Mouse (Mus musculus): ENCODE data around the gene Vwa2. TPM values are rescaled to one million over a fixed set of nuclear protein-coding genes. Genes with fewer than 3 reads are reported as not detected.

Gene Vwa2
- total RNA-seq, 2 experiments from 2014 or later = 0.27 to 0.31 TPM

DNA sequence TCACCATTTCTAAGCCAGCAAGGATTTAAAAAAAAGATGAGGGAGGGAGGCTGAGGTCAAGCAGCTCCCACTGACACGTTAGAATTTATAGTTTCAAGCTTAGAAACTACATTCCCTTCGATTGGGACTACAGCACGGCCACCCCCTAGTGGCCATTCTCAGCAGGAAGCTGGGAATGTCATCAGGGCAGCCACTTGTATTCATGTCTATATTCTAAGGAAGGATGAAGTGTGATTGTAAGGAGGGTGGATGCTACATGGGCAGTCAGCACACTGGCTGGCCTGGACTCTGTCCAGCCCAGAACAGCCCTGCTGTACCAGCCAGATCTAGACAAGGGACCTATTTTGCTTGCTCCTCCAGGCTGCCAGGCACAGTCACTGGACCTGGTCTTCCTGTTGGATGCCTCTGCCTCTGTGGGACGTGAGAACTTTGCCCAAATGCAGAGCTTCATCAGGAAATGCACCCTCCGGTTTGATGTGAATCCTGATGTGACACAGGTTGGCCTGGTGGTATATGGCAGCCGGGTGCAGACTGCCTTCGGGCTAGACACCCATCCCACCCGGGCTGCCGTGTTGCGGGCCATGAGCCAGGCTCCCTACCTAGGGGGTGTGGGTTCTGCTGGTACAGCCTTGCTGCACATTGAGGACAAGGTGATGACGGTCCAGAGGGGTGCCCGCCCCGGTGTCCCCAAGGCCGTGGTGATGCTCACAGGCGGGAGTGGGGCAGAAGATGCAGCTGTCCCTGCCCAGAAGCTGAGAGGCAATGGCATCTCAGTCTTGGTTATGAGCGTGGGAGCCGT, 34.6 kb downstream of the Vwa2 start:
- peak; percentile 58 to 59 for DNase-seq (ENCODE audit: low spot score in 2 of 2)

- no peak for DNase-seq (ENCODE audit: low spot score in 2 of 2)
These were observed 36.5 kb downstream of the Vwa2 start for GRCm38 (mm10) chr19:56910561-56910960.

DNA sequence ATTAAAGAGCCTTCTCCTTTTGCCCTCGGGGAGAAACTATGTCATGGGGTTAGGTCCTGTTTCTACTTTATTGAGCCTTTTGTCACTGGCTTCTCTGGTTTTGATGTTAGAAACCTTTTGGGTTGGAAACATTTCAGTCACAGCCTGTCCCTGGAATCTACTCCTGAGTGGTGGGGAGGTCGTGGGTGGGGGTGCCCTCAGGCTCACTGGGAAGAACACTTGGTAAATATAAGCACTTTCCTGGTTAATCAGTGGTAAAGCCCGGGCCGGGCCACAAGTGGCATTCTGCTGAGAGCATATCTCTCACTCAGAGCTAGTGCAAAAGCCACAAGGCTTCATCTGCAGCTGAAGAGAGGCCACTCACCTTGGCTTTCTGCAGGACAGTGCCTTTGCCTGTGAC, 39.7 kb downstream of the Vwa2 start:
- no peak for DNase-seq (ENCODE audit: low spot score in 2 of 2)

DNA sequence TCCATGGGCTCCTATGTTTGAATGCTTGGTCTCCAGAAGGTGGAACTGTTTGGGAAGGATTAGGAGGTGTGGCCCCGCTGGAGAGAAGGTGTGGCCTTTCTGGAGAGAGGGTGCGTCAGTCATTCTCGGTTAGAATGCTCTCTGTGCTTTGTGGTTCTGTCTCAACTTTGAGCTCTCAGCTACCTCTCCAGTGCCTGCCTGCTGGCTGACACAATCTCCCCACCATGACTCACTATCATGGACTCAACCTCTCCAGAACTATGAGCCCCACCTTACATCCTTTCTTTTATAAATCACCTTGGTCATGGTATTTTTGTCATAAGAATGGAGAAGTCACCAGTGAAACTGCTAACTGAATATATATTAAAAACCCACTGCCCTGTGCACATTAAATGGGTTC, 40.6 kb downstream of the Vwa2 start:
- DNase-seq (ENCODE audit: low spot score in 2 of 2) = no peak

DNA sequence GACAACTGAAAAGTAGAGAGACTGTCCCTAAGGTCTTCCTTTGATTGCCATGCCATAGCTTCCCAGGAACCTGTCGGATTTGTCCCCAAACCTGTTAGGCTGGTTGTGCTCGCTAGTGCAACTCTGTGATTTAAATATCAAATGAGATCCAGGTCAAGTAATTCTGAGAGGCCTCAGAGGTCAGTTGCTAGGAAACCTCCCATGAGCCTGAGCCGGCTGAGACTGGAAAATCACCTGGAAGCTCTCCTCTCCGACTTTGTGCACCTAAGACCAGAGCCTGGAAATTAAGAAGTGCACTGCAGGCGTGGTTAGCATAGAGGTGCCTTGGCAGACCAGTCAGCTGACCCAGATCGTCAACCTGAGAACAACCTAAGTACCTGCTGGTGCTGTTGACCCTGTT, 41.0 kb downstream of the Vwa2 start:
- DNase-seq (ENCODE audit: low spot score in 2 of 2) = no peak

DNA sequence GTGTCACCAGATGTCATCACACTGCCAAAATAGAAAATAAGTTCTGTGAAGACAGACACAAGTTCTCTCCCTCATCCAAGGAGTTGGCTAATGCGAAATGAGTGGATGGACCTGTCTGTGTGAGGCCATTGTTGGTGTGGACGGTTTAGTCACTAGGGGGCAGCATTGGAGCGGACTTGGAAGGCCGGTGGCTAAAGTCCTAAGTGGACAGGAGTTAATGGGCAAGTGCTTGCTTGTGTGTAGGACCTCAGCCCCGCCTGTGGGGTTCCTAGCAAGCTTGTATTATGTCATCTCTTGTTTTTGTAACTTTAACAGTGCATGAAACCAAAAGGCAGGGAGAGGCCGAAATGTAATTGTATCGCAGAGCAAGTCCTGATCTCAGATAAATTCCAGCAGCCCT, 45.6 kb downstream of the Vwa2 start:
- DNase-seq (ENCODE audit: low spot score in 2 of 2) = peak; percentile 83 to 88

- DNase-seq (ENCODE audit: low spot score in 2 of 2) = no peak
These were observed 46.2 kb downstream of the Vwa2 start for GRCm38 (mm10) chr19:56920232-56920631.

- no peak for DNase-seq (ENCODE audit: low spot score in 2 of 2)
These were observed 47.7 kb downstream of the Vwa2 start for GRCm38 (mm10) chr19:56921744-56922143.

DNA sequence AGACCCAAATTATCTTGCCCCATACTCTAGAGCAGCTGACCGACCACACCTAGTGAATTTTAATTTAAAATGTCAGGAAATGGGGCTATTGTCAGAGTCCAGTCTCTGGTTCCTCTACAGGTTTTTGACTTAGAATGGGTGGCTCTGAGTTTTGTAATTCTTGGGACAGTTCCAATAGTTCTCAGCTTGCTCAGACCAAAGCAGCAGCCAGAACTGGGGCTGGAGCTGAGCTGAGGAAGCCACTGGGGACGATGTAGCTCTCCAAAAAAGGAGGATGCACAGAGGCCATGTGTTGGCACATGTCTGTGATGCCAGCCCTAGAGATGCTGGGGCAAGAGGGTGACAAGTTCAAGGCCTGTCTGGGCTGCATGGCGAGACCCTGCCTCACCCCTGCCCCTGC, 55.3 kb downstream of the Vwa2 start:
- no peak for DNase-seq (ENCODE audit: low spot score in 2 of 2)

GRCm38 (mm10) chr19:56930029-56930428, 56.0 kb downstream of the Vwa2 start:
- DNase-seq (ENCODE audit: low spot score in 2 of 2) = peak in 1 of 2 experiments; percentile 32

DNA sequence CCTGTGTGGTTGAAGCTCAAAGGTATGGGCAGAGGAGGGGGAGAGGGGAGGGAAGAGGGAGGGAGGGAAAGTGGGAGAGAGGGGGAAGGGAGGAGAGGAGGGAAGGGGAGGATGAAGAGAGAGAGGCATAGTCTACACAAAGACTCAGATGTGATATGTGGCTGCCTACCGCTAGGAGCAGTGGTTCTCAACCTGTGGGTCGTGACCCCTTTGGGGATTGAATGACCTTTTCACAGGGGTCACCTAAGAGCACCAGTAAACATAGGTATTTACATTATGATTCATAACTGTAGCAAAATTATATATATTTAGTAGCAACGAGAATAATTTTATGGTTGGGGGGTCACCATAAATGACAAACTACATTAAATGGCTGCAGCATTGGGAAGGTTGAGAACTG, 59.8 kb downstream of the Vwa2 start:
- DNase-seq (ENCODE audit: low spot score in 2 of 2) = no peak

- DNase-seq (ENCODE audit: low spot score in 2 of 2) = no peak
These were observed 61.1 kb downstream of the Vwa2 start for GRCm38 (mm10) chr19:56935111-56935510.

DNA sequence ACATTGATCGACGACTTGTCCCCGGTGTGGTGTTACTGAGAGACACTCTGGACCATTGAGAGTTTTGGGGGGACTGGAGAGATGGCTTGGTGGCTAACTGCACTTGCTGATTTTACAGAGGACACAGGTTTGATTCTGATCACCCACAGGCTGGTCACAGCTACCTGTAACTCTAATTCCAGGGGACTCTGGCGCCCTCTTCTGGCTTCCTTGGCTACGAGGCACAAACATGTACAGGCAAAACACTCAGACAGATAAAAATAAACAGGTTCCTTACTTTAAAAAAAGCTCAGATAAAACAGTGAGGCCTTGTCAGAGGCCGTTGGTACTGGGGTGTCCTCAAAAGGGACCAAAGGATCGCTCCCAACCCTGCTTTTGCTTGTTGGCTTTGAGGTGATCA, 61.7 kb downstream of the Vwa2 start:
- DNase-seq (ENCODE audit: low spot score in 2 of 2) = no peak

GRCm38 (mm10) chr19:56936253-56936652, 62.2 kb downstream of the Vwa2 start:
- DNase-seq (ENCODE audit: low spot score in 2 of 2) = no peak

- no peak for DNase-seq (ENCODE audit: low spot score in 2 of 2)
These were observed 63.9 kb downstream of the Vwa2 start for GRCm38 (mm10) chr19:56937911-56938310.

GRCm38 (mm10) chr19:56939826-56940225, 65.8 kb downstream of the Vwa2 start:
- no peak for DNase-seq (ENCODE audit: low spot score in 2 of 2)

- DNase-seq (ENCODE audit: low spot score in 2 of 2) = no peak
These were observed 66.5 kb downstream of the Vwa2 start for GRCm38 (mm10) chr19:56940507-56940906.

- no peak for DNase-seq (ENCODE audit: low spot score in 2 of 2)
These were observed 68.2 kb downstream of the Vwa2 start for GRCm38 (mm10) chr19:56942216-56942615.

DNA sequence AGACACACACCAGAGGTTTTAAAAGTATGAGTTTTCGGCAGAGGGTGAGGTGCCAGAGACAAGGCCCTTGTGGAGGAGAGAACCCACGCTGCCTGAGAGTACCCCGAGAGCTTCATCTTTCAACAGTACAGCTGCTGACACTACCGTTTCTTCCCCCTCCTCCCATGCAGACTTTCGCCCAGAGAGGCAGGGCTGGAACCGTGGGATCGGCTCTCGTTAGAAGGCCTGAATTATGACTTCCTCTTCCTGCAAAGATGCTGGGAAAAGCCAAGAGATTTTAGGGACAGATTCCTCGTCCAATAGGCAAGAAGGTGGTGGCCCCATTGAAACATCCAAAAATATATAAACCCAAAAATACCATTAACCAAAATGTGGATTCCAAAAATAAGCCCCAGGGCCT, 70.2 kb downstream of the Vwa2 start:
- DNase-seq (ENCODE audit: low spot score in 2 of 2) = no peak

- DNase-seq (ENCODE audit: low spot score in 2 of 2) = no peak
These were observed 70.8 kb downstream of the Vwa2 start for GRCm38 (mm10) chr19:56944826-56945225.

- no peak for DNase-seq (ENCODE audit: low spot score in 2 of 2)
These were observed 71.6 kb downstream of the Vwa2 start for GRCm38 (mm10) chr19:56945621-56946020.

GRCm38 (mm10) chr19:56946277-56946676, 72.2 kb downstream of the Vwa2 start:
- DNase-seq (ENCODE audit: low spot score in 2 of 2) = no peak

DNA sequence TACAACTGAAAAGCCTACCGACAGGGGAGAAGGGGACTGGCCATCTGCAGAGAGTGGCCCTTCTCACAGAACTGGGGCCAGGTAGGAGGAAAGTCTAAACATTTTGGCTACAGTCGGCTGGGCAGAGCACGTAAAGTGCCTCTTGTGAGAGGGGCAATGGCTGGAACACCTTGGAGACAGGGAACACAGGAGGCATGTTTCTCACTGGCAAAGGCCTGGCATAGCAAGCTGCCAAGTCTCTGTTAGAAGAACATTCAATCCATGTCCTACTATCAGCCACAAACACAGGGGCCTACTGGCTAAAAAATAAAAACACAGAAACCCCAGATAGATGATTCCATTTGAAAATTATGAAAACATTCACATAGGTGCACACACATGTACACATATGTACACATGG, 72.7 kb downstream of the Vwa2 start:
- DNase-seq (ENCODE audit: low spot score in 2 of 2) = no peak
